Mouse (Mus musculus): Measurements from ENCODE around the gene Pde1c.

DNA sequence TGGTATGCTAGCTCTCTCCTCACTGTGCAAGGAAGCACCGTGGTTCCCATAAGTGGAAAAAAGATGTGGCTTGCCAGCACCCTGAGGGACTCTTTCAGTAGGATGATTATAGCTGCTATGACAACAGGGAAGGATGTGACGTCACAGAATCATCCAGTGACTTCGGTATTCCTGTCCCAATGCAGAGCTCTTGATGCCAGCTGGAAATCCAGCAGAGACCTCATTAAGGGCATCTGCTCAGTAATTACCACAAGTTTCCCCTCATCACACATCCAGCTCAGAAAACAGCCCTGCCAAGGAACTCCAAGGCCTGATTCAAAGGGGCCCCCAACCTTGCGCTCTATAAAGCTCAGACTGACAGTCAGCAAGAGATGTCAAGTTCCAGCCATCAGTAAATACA lies 13.5 kb downstream of the Pde1c start:
- TF ChIP-seq GATA1 (IDR thresholded peaks at IDR 0.05; ENCODE audit: low read length), result no peak
- TF ChIP-seq TAL1 (IDR thresholded peaks at IDR 0.05; ENCODE audit: low read length), result no peak
